Mouse (Mus musculus): ENCODE measurements around the gene Eprs.

DNA sequence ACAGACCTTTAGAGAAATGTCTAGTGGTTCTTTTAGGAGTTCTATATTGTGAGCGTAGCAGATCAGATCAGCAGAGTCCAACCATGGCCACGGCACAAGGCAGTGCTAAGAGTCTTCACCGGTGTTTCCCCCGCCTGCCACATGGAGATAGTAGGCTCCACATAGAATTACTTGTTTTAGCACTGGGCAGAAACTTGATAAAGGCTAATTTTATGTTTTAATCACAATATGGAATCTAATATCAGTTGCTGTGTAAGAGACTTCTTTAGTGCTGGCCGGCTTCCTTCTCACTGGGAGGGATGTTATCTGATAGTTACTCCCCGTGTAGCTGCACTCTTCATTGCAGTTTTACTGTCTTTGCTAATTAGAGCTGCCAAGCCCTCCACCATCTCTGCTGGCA is 70.3 kb downstream of the Eprs start:
- TF ChIP-seq EP300 (IDR thresholded peaks at IDR 0.05): no peak
- TF ChIP-seq CTCF (IDR thresholded peaks at IDR 0.05): no peak

Measured in lung, postnatal 0 days (tissue).